Mouse (Mus musculus): Measurements from ENCODE around the gene Usp29. TPM values are rescaled to one million over a fixed set of nuclear protein-coding genes. Genes with fewer than 3 reads are reported as not detected.

Usp29 gene
- total and polyA plus RNA-seq, 3 experiments, result not detected

GRCm38 (mm10) chr7:6825966-6826647 lies 95.7 kb downstream of the Usp29 start:
- H3K9ac ChIP-seq (ENCODE audit: insufficient read depth, low read depth), result no peak overlapping the region
- DNase-seq (ENCODE audit: extremely low read depth), result no peak
- TF ChIP-seq ETS1 (conservative IDR thresholded peaks at IDR 0.05; ENCODE audit: low read depth, low read length) (no peak), NRF1 (IDR thresholded peaks at IDR 0.05; ENCODE audit: low read depth, low read length) (no peak), IRF4 (IDR thresholded peaks at IDR 0.05; ENCODE audit: low read depth, low read length) (no peak), MXI1 (IDR thresholded peaks at IDR 0.05; ENCODE audit: low read depth, low read length) (no peak), RCOR1 (conservative IDR thresholded peaks at IDR 0.05; ENCODE audit: low read depth, low read length) (no peak)
- H3K36me3 ChIP-seq (replicated peaks in 1 of 2; ENCODE audit: control insufficient read depth in 1 of 2, insufficient read depth in 1 of 2, low read length in 1 of 2), result no peaks in the 10 kb centered on the region
- no peak overlapping the region for H3K27ac ChIP-seq (ENCODE audit: insufficient read depth, low read depth)
- in situ Hi-C loops (cut with MboI; ENCODE audit: low pct_ligation_motif_present, low pct_unique_long_range_greater_than_20kb, low sequenced_read_pairs), result no loop called here
- dilution Hi-C loops (cut with MboI; ENCODE audit: extremely low pct_ligation_motif_present, extremely low pct_unique_long_range_greater_than_20kb, low sequenced_read_pairs), result no loop called here
- no peaks in the 10 kb centered on the region for H3K79me2 ChIP-seq (replicated peaks; ENCODE audit: control insufficient read depth, extremely low read depth, insufficient read depth, poor library complexity, severe bottlenecking)
- H3K4me3 ChIP-seq (replicated peaks in 1 of 3; ENCODE audit: low read depth in 2 of 3, low read length in 2 of 3, poor library complexity in 1 of 3), result no peak overlapping the region
- H3K27me3 ChIP-seq (replicated peaks), result no peaks in the 10 kb centered on the region
- no peaks in the 10 kb centered on the region for H3K4me1 ChIP-seq (ENCODE audit: control insufficient read depth in 1 of 2, insufficient read depth in 2 of 2)
- no peak overlapping the region for H3K4me2 ChIP-seq (ENCODE audit: insufficient read depth, low read depth, poor library complexity, severe bottlenecking)
- H3K9me3 ChIP-seq (replicated peaks; ENCODE audit: low read length), result peaks cover 48% of the 10 kb centered on the region

- no peak overlapping the region for H3K9ac ChIP-seq (ENCODE audit: insufficient read depth, low read depth)
- no peaks in the 10 kb centered on the region for H3K79me2 ChIP-seq (replicated peaks; ENCODE audit: control insufficient read depth, extremely low read depth, insufficient read depth, poor library complexity, severe bottlenecking)
- TF ChIP-seq ELF1 (IDR thresholded peaks at IDR 0.05; ENCODE audit: low read depth, low read length) (no peak), MEF2A (IDR thresholded peaks at IDR 0.05; ENCODE audit: borderline replicate concordance, low read depth, low read length) (no peak), UBTF (IDR thresholded peaks at IDR 0.05; ENCODE audit: low read depth, low read length) (no peak), KAT2A (IDR thresholded peaks at IDR 0.05; ENCODE audit: insufficient replicate concordance, low read length) (no peak), POLR2A (IDR thresholded peaks at IDR 0.05; ENCODE audit: low read depth, low read length) (no peak), MYC (IDR thresholded peaks at IDR 0.05; ENCODE audit: low read depth, low read length) (no peak), CHD2 (IDR thresholded peaks at IDR 0.05; ENCODE audit: low read length) (no peak)
- peaks cover 45% of the 10 kb centered on the region for H3K9me3 ChIP-seq (replicated peaks; ENCODE audit: low read length)
- no peaks in the 10 kb centered on the region for H3K36me3 ChIP-seq (replicated peaks in 1 of 2; ENCODE audit: control insufficient read depth in 1 of 2, insufficient read depth in 1 of 2, low read length in 1 of 2)
- no peak overlapping the region for H3K27ac ChIP-seq (ENCODE audit: insufficient read depth, low read depth)
- DNase-seq (ENCODE audit: extremely low read depth), result no peak
- dilution Hi-C loops (cut with MboI; ENCODE audit: extremely low pct_ligation_motif_present, extremely low pct_unique_long_range_greater_than_20kb, low sequenced_read_pairs), result no loop called here
- H3K4me1 ChIP-seq (ENCODE audit: control insufficient read depth in 1 of 2, insufficient read depth in 2 of 2), result no peaks in the 10 kb centered on the region
- in situ Hi-C loops (cut with MboI; ENCODE audit: low pct_ligation_motif_present, low pct_unique_long_range_greater_than_20kb, low sequenced_read_pairs), result no loop called here
- H3K4me2 ChIP-seq (ENCODE audit: insufficient read depth, low read depth, poor library complexity, severe bottlenecking), result no peak overlapping the region
- no peak overlapping the region for H3K4me3 ChIP-seq (replicated peaks in 1 of 3; ENCODE audit: low read depth in 2 of 3, low read length in 2 of 3, poor library complexity in 1 of 3)
- no peaks in the 10 kb centered on the region for H3K27me3 ChIP-seq (replicated peaks)
Measured at GRCm38 (mm10) chr7:6829148-6829547, 98.8 kb downstream of the Usp29 start.

GRCm38 (mm10) chr7:6834950-6835349 lies 104.6 kb downstream of the Usp29 start:
- Histone ChIP-seq H3K4me2 (ENCODE audit: insufficient read depth, low read depth, poor library complexity, severe bottlenecking) (no peak overlapping the region), H3K4me1 (ENCODE audit: control insufficient read depth in 1 of 2, insufficient read depth in 2 of 2) (no peaks in the 10 kb centered on the region), H3K79me2 (replicated peaks; ENCODE audit: control insufficient read depth, extremely low read depth, insufficient read depth, poor library complexity, severe bottlenecking) (no peaks in the 10 kb centered on the region), H3K4me3 (replicated peaks in 1 of 3; ENCODE audit: low read depth in 2 of 3, low read length in 2 of 3, poor library complexity in 1 of 3) (no peak overlapping the region), H3K27ac (ENCODE audit: insufficient read depth, low read depth) (no peak overlapping the region), H3K27me3 (replicated peaks) (no peaks in the 10 kb centered on the region), H3K36me3 (replicated peaks in 1 of 2; ENCODE audit: control insufficient read depth in 1 of 2, insufficient read depth in 1 of 2, low read length in 1 of 2) (no peaks in the 10 kb centered on the region), H3K9ac (ENCODE audit: insufficient read depth, low read depth) (no peak overlapping the region), H3K9me3 (replicated peaks; ENCODE audit: low read length) (peaks cover 44% of the 10 kb centered on the region)
- in situ Hi-C loops (cut with MboI; ENCODE audit: low pct_ligation_motif_present, low pct_unique_long_range_greater_than_20kb, low sequenced_read_pairs) (no loop called here), dilution Hi-C loops (cut with MboI; ENCODE audit: extremely low pct_ligation_motif_present, extremely low pct_unique_long_range_greater_than_20kb, low sequenced_read_pairs) (no loop called here)
- DNase-seq (ENCODE audit: extremely low read depth), result no peak
- TF ChIP-seq POLR2A (IDR thresholded peaks at IDR 0.05; ENCODE audit: low read depth, low read length) (no peak), CHD2 (IDR thresholded peaks at IDR 0.05; ENCODE audit: low read length) (no peak), PAX5 (IDR thresholded peaks at IDR 0.05; ENCODE audit: low read length) (no peak), KAT2A (IDR thresholded peaks at IDR 0.05; ENCODE audit: insufficient replicate concordance, low read length) (no peak), USF2 (conservative IDR thresholded peaks at IDR 0.05; ENCODE audit: low read depth, low read length) (no peak), SIN3A (IDR thresholded peaks at IDR 0.05; ENCODE audit: low read length) (no peak), MAFK (IDR thresholded peaks at IDR 0.05; ENCODE audit: insufficient replicate concordance, low read length) (no peak), ZC3H11A (IDR thresholded peaks at IDR 0.05; ENCODE audit: low read depth, low read length) (no peak), MEF2A (IDR thresholded peaks at IDR 0.05; ENCODE audit: borderline replicate concordance, low read depth, low read length) (no peak), NELFE (IDR thresholded peaks at IDR 0.05; ENCODE audit: low read depth, low read length) (no peak), TBP (conservative IDR thresholded peaks at IDR 0.05; ENCODE audit: low read depth, low read length) (no peak), MYC (IDR thresholded peaks at IDR 0.05; ENCODE audit: low read depth, low read length) (no peak), ZMIZ1 (IDR thresholded peaks at IDR 0.05; ENCODE audit: low read depth, low read length) (no peak), UBTF (IDR thresholded peaks at IDR 0.05; ENCODE audit: low read depth, low read length) (no peak), POLR2AphosphoS2 (IDR thresholded peaks at IDR 0.05; ENCODE audit: low read depth, low read length) (no peak)

Measured in CH12.LX (cell line).